Mouse (Mus musculus): ENCODE data around the gene Rufy1. TPM values are rescaled to one million over a fixed set of nuclear protein-coding genes. Genes with fewer than 3 reads are reported as not detected.
A peak's percentile ranks its signal among the peaks of the same experiment; 100 is the strongest.

The Rufy1 gene
- total and polyA plus RNA-seq, 2 experiments from 2014 or later = 11.3 to 19.9 TPM

DNA sequence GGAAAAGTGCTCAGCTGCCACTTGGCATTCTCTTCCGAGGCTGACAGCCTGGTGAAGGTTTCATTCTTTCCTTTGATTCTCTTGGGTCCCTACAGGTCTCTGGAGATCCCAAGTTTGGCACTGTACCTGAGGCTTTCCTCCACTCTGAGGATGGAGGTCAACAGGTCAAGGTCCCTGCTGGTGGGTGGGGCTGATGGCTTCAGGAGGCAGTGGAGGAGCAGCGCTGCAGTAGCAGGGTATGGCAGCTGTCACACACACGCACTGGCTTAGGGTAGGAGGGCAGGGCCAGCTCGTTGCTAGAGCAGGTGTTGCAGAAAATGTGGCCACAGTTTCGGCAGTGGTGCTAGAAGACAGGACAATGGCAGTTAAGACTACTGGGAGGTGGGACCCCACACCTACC lies 41.3 kb downstream of the Rufy1 start:
- H3K4me1 ChIP-seq (ENCODE audit: insufficient read depth, low read length) = no peaks in the 10 kb centered on the region
- H3K4me2 ChIP-seq (ENCODE audit: low read depth, low read length, poor library complexity, severe bottlenecking) = no peak overlapping the region
- DNase-seq (ENCODE audit: low spot score) (no peak), ATAC-seq (ENCODE audit: low FRiP score) (no peak)
- H3K9me3 ChIP-seq (ENCODE audit: low read length) = no peaks in the 10 kb centered on the region
- H3K27ac ChIP-seq (ENCODE audit: low read depth, low read length) = no peak overlapping the region
- H3K27me3 ChIP-seq (ENCODE audit: insufficient read depth, low read length) = no peaks in the 10 kb centered on the region
- H3K4me3 ChIP-seq (ENCODE audit: low read depth, low read length) = no peak overlapping the region
- 75% methylated on average over 5 of the region's 5 CpGs for WGBS
- no peak for TF ChIP-seq CTCF (IDR thresholded peaks at IDR 0.05)
- peaks cover 66% of the 10 kb centered on the region for H3K36me3 ChIP-seq (ENCODE audit: insufficient read depth, low read length)
- H3K9ac ChIP-seq (replicated peaks; ENCODE audit: low read length, poor library complexity, severe bottlenecking) = no peak overlapping the region

DNA sequence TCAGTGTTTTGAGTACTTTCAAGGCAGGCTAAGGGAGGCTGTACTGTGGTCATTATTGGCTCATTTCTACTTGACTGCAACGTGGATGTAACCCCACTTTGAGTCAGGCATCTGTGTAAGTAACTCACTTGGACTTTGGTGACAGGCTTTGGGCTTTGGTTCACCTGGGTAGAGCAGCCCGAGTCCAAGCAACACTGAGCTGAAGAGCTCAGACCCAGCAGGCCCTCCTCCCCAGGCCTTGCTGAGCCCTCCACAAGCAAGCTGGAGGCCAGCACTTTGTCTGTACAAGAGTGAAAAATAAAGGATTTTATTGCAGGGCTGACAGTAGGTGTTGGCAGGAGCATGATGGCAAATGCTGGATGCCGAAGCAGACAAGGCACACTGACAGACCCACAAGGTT lies 41.9 kb downstream of the Rufy1 start:
- H3K9ac ChIP-seq (replicated peaks; ENCODE audit: low read length, poor library complexity, severe bottlenecking) = no peak overlapping the region
- no peak for TF ChIP-seq CTCF (IDR thresholded peaks at IDR 0.05)
- H3K27me3 ChIP-seq (ENCODE audit: insufficient read depth, low read length) = no peaks in the 10 kb centered on the region
- no peak overlapping the region for H3K4me2 ChIP-seq (ENCODE audit: low read depth, low read length, poor library complexity, severe bottlenecking)
- ATAC-seq (ENCODE audit: low FRiP score) = no peak
- no peak overlapping the region for H3K27ac ChIP-seq (ENCODE audit: low read depth, low read length)
- peaks cover 66% of the 10 kb centered on the region for H3K36me3 ChIP-seq (ENCODE audit: insufficient read depth, low read length)
- H3K4me3 ChIP-seq (ENCODE audit: low read depth, low read length) = no peak overlapping the region
- H3K9me3 ChIP-seq (ENCODE audit: low read length) = no peaks in the 10 kb centered on the region
- no peak for DNase-seq (ENCODE audit: low spot score)
- WGBS = 87% methylated on average over 3 of the region's 3 CpGs
- H3K4me1 ChIP-seq (ENCODE audit: insufficient read depth, low read length) = no peaks in the 10 kb centered on the region

DNA sequence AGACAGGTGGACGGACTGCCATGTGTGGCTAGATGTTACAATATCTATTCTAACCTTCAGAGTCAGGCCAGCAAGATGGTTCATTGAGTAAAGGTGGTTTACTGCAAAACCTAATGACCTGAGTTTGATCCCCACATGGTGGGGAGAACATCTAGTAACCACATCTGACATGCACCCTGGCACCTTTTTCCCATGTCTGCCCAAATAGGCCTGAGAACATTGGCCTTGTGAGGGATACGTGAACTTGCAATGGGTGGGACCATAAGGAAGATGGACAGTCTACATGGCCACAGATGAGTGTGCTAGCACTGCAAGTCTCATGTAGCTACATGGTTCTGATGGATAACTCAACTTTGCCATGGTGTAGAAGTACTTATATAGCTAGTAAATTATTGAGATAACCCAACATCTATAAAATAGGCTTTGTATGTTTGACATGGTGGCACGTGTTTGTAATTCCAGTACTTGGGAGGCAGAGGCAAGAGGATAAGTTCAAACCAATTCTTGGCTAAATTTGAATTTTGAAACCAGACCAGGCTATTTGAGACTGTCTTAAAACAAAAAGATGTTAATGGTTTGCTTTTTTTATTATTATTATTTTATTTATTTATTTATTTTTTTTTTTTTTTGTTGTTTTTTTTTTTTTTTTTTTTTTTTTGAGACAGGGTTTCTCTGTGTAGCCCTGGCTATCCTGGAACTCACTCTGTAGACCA lies 42.6 kb downstream of the Rufy1 start:
- H3K36me3 ChIP-seq (ENCODE audit: insufficient read depth, low read length) = peaks cover 60% of the 10 kb centered on the region
- H3K9ac ChIP-seq (replicated peaks; ENCODE audit: low read length, poor library complexity, severe bottlenecking) = no peak overlapping the region
- no peak for TF ChIP-seq CTCF (IDR thresholded peaks at IDR 0.05)
- DNase-seq (ENCODE audit: low spot score) = no peak
- H3K9me3 ChIP-seq (ENCODE audit: low read length) = no peaks in the 10 kb centered on the region
- WGBS = 91% methylated on average over 3 of the region's 3 CpGs
- no peak for ATAC-seq (ENCODE audit: low FRiP score)
- no peak overlapping the region for H3K4me3 ChIP-seq (ENCODE audit: low read depth, low read length)
- no peak overlapping the region for H3K27ac ChIP-seq (ENCODE audit: low read depth, low read length)
- no peaks in the 10 kb centered on the region for H3K27me3 ChIP-seq (ENCODE audit: insufficient read depth, low read length)
- no peaks in the 10 kb centered on the region for H3K4me1 ChIP-seq (ENCODE audit: insufficient read depth, low read length)
- no peak overlapping the region for H3K4me2 ChIP-seq (ENCODE audit: low read depth, low read length, poor library complexity, severe bottlenecking)

DNA sequence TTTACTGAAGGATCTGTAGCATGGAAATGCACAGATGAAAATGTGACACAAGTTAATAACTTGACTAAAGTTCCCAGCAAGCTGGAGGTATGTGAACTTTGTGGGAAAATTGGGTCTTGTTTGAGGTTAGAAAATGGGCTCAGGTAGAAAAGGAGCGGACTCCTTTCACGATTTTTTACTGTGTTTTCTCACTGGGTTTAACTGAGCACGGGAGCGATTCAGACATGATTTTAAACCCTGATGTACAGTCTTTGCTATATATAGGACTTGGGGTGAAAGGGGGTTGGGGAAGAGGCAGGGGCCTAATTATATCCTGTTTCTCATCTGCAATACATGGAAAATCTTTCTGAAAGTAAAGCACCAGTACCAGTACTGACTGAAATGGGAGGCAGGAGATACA lies 43.2 kb downstream of the Rufy1 start:
- DNase-seq (ENCODE audit: low spot score) (no peak), ATAC-seq (ENCODE audit: low FRiP score) (no peak)
- Histone ChIP-seq H3K4me2 (ENCODE audit: low read depth, low read length, poor library complexity, severe bottlenecking) (no peak overlapping the region), H3K36me3 (ENCODE audit: insufficient read depth, low read length) (peaks cover 57% of the 10 kb centered on the region), H3K9me3 (ENCODE audit: low read length) (no peaks in the 10 kb centered on the region), H3K27ac (ENCODE audit: low read depth, low read length) (no peak overlapping the region), H3K27me3 (ENCODE audit: insufficient read depth, low read length) (no peaks in the 10 kb centered on the region), H3K4me3 (ENCODE audit: low read depth, low read length) (no peak overlapping the region), H3K9ac (replicated peaks; ENCODE audit: low read length, poor library complexity, severe bottlenecking) (no peak overlapping the region), H3K4me1 (ENCODE audit: insufficient read depth, low read length) (no peaks in the 10 kb centered on the region)
- 95% methylated on average over 4 of the region's 4 CpGs for WGBS
- no peak for TF ChIP-seq CTCF (IDR thresholded peaks at IDR 0.05)

DNA sequence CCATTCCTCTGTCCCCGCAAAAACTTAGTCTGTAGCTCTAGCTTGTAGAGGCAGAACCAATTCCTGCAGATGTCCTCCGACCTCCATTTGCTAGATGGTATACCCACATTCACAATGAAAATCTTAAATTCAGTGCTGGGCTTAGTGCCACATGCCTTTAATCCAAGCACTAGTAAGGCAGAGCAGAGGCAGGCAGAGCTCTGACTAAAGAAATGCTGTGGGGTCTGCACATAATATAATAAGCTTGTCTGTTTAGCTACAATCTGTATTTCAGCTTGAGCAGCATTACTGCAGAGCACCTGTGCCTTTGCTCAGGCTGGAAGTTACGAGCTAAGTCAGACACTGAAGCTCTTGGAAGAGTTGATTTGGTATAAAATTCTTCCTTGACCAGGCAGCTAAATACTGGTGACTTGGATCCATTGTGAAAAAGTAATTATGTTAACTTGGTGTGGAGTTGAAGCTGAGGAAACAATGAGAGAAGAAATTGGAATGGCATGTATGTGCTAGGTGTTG lies 43.7 kb downstream of the Rufy1 start:
- DNase-seq (ENCODE audit: low spot score) = no peak
- Histone ChIP-seq H3K4me3 (ENCODE audit: low read depth, low read length) (no peak overlapping the region), H3K4me1 (ENCODE audit: insufficient read depth, low read length) (no peaks in the 10 kb centered on the region), H3K36me3 (ENCODE audit: insufficient read depth, low read length) (peaks cover 60% of the 10 kb centered on the region), H3K27me3 (ENCODE audit: insufficient read depth, low read length) (no peaks in the 10 kb centered on the region), H3K27ac (ENCODE audit: low read depth, low read length) (no peak overlapping the region), H3K9me3 (ENCODE audit: low read length) (no peaks in the 10 kb centered on the region), H3K4me2 (ENCODE audit: low read depth, low read length, poor library complexity, severe bottlenecking) (no peak overlapping the region), H3K9ac (replicated peaks; ENCODE audit: low read length, poor library complexity, severe bottlenecking) (no peak overlapping the region)
- 73% methylated on average over 3 of the region's 3 CpGs for WGBS
- no peak for TF ChIP-seq CTCF (IDR thresholded peaks at IDR 0.05)
- ATAC-seq (ENCODE audit: low FRiP score) = no peak

DNA sequence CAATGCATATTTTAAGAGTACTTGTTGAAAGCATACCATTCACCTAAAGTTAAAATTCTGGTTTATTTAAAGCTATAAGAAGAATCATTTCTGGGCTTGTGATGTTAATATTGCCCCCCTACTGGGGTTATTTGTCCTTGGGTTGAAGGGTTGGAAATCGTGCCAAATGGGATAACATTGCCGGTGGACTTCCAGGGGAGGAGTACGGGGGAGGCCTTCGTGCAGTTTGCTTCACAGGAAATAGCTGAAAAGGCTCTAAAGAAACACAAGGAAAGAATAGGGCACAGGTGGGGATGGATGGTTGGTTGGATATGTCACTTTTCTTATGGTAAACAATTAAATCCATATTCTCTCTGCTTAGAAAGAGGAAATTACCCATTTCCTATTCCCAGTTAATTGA lies 49.6 kb downstream of the Rufy1 start:
- Histone ChIP-seq H3K9me3 (ENCODE audit: low read length) (no peaks in the 10 kb centered on the region), H3K4me3 (ENCODE audit: low read depth, low read length) (peak overlapping the region; percentile 25; the same call in 1 of the 2 replicates), H3K9ac (replicated peaks; ENCODE audit: low read length, poor library complexity, severe bottlenecking) (no peak overlapping the region), H3K27me3 (ENCODE audit: insufficient read depth, low read length) (no peaks in the 10 kb centered on the region), H3K27ac (ENCODE audit: low read depth, low read length) (no peak overlapping the region), H3K36me3 (ENCODE audit: insufficient read depth, low read length) (peaks cover 19% of the 10 kb centered on the region), H3K4me2 (ENCODE audit: low read depth, low read length, poor library complexity, severe bottlenecking) (peak overlapping the region; percentile 46), H3K4me1 (ENCODE audit: insufficient read depth, low read length) (peaks cover 6% of the 10 kb centered on the region; the same call in 1 of the 2 replicates)
- ATAC-seq (ENCODE audit: low FRiP score) = no peak
- no peak for DNase-seq (ENCODE audit: low spot score)
- WGBS = 8% methylated on average over 4 of the region's 4 CpGs
- TF ChIP-seq CTCF (IDR thresholded peaks at IDR 0.05) = no peak
